Comparison of ENCODE assay signal across 8 mouse cellular contexts in the genomic region with DNA sequence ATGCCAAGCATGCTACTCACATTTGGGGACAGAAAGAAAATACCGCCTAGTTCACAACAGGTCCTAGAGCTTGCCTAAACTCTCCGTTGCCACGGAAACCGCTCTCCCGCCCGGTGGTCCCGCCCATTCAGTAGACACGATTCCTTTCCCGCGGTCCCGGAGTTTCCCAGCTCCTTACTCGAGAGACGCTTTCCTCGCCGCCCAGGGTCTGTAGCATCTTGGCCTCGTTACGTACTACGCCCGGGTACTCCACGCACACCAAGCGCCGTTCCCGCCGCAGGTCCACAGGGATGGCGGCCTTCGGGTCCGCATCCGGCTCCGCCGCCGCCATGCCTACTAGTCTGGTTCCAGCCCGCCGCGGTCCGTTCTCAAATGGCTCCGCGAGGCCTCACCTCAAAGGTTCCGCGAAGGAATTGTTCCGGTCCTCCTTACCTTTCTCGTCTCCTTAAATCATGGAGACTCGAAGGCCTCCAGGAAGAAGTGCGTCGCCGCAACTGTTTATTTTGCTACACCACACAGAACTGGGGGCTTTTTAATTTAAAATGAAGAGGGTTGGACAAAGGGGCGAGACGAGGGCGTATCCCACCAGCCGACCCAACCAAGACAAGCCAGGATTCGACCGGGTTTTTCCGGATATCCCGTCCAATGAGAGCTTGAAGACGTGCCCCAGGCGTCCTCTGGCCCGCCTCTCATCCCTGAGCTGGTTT. TPM values are rescaled to one million over a fixed set of nuclear protein-coding genes. Genes with fewer than 3 reads are reported as not detected.
DNase-seq lines count a peak whose midpoint lies in the region; ATAC-seq and TF ChIP-seq lines count a peak whose summit lies in the region.

No protein-coding gene starts in this region.

- TF ChIP-seq POLR2A in testis, adult 2 months (IDR thresholded peaks at IDR 0.05; ENCODE audit: control insufficient read depth, low read depth, low read length), result peak; percentile 71

- peak overlapping the region; percentile 68 for H3K4me2 ChIP-seq in forebrain, embryonic 12.5 days
- H3K4me2 ChIP-seq in heart, postnatal 0 days (ENCODE audit: low read depth, low read length), result peak overlapping the region; percentile 84
- H3K4me2 ChIP-seq in liver, embryonic 16.5 days (ENCODE audit: low read depth, low read length), result peak overlapping the region; percentile 85
- peak overlapping the region; percentile 76 for H3K4me2 ChIP-seq in neural tube, embryonic 13.5 days

- peak; percentile 88 for DNase-seq in c-Kit-positive CD71-positive TER-119-positive erythroid progenitor cells, embryonic 14.5 days (ENCODE audit: low spot score)
- peak; percentile 89 for DNase-seq in heart, postnatal 0 days (ENCODE audit: low spot score)
- peak; percentile 93 to 94 for DNase-seq in kidney, postnatal 4 days

- peaks cover 2% of the 10 kb centered on the region; the same call in 1 of the 2 replicates for H3K27me3 ChIP-seq in E14TG2a.4 (ENCODE audit: insufficient read depth, low read length)
- peaks cover 10% of the 10 kb centered on the region; the same call in 1 of the 2 replicates for H3K27me3 ChIP-seq in forebrain, embryonic 12.5 days
- H3K27me3 ChIP-seq in heart, postnatal 0 days (ENCODE audit: control insufficient read depth, insufficient read depth, low read length), result no peaks in the 10 kb centered on the region
- H3K27me3 ChIP-seq in liver, embryonic 16.5 days (ENCODE audit: control insufficient read depth, insufficient read depth, low read depth, low read length), result no peaks in the 10 kb centered on the region
- H3K27me3 ChIP-seq in neural tube, embryonic 13.5 days, result 0 out of 2 replicates have a peak, but pooled peaks cover 2% of the 10 kb centered on the region
- H3K27me3 ChIP-seq in testis, adult 2 months (ENCODE audit: control insufficient read depth, insufficient read depth, low read length), result no peaks in the 10 kb centered on the region

- peak; percentile 93 for ATAC-seq in forebrain, embryonic 12.5 days (ENCODE audit: low FRiP score)
- peak; percentile 94 for ATAC-seq in heart, postnatal 0 days (ENCODE audit: insufficient read depth, low read depth)
- peak; percentile 87 for ATAC-seq in liver, embryonic 16.5 days (ENCODE audit: low read depth)
- ATAC-seq in neural tube, embryonic 13.5 days (ENCODE audit: low read depth), result peak; percentile 93

- peaks cover 37% of the 10 kb centered on the region for H3K36me3 ChIP-seq in E14TG2a.4 (ENCODE audit: insufficient read depth, low read length)
- peaks cover 22% of the 10 kb centered on the region for H3K36me3 ChIP-seq in forebrain, embryonic 12.5 days (replicated peaks)
- peaks cover 8% of the 10 kb centered on the region for H3K36me3 ChIP-seq in heart, postnatal 0 days (replicated peaks; ENCODE audit: control insufficient read depth, insufficient read depth, low read length)
- no peaks in the 10 kb centered on the region; the same call in 1 of the 2 replicates for H3K36me3 ChIP-seq in liver, embryonic 16.5 days (ENCODE audit: control insufficient read depth, insufficient read depth)
- peaks cover 28% of the 10 kb centered on the region for H3K36me3 ChIP-seq in neural tube, embryonic 13.5 days
- no peaks in the 10 kb centered on the region for H3K36me3 ChIP-seq in testis, adult 2 months (ENCODE audit: control insufficient read depth, insufficient read depth, low read length)

- peak overlapping the region; percentile 80 for H3K9ac ChIP-seq in forebrain, embryonic 12.5 days
- H3K9ac ChIP-seq in heart, postnatal 0 days (replicated peaks; ENCODE audit: low read depth, low read length), result peak overlapping the region; percentile 64
- peak overlapping the region; percentile 75 for H3K9ac ChIP-seq in liver, embryonic 16.5 days (ENCODE audit: low read depth, low read length)
- peak overlapping the region; percentile 76 for H3K9ac ChIP-seq in neural tube, embryonic 13.5 days

- H3K4me1 ChIP-seq in E14TG2a.4 (replicated peaks; ENCODE audit: low read depth, low read length), result peaks cover 26% of the 10 kb centered on the region
- peaks cover 19% of the 10 kb centered on the region for H3K4me1 ChIP-seq in forebrain, embryonic 12.5 days
- H3K4me1 ChIP-seq in heart, postnatal 0 days (ENCODE audit: control insufficient read depth, insufficient read depth), result peaks cover 5% of the 10 kb centered on the region; the same call in 1 of the 2 replicates
- peaks cover 14% of the 10 kb centered on the region for H3K4me1 ChIP-seq in liver, embryonic 16.5 days (ENCODE audit: control insufficient read depth, low read depth, low read length)
- H3K4me1 ChIP-seq in neural tube, embryonic 13.5 days (replicated peaks), result peaks cover 29% of the 10 kb centered on the region
- H3K4me1 ChIP-seq in testis, adult 2 months (ENCODE audit: control insufficient read depth, insufficient read depth, low read length), result no peaks in the 10 kb centered on the region; the same call in none of the 2 replicates

- peak overlapping the region; percentile 89 for H3K4me3 ChIP-seq in E14TG2a.4 (replicated peaks; ENCODE audit: low read length)
- H3K4me3 ChIP-seq in forebrain, embryonic 12.5 days (replicated peaks), result peak overlapping the region; percentile 72
- peak overlapping the region; percentile 68 for H3K4me3 ChIP-seq in heart, postnatal 0 days (ENCODE audit: low read depth, low read length)
- peak overlapping the region; percentile 92 for H3K4me3 ChIP-seq in liver, embryonic 16.5 days (ENCODE audit: low read depth, low read length)
- peak overlapping the region; percentile 75 for H3K4me3 ChIP-seq in neural tube, embryonic 13.5 days
- peak overlapping the region; percentile 100 for H3K4me3 ChIP-seq in testis, adult 2 months (ENCODE audit: control insufficient read depth, low read depth, low read length)

- no peak for TF ChIP-seq CTCF in E14TG2a.4 (conservative IDR thresholded peaks at IDR 0.05; ENCODE audit: low read length)
- no peak for TF ChIP-seq CTCF in heart, postnatal 0 days (IDR thresholded peaks at IDR 0.05; ENCODE audit: low read depth)
- TF ChIP-seq CTCF in testis, adult 2 months (IDR thresholded peaks at IDR 0.05; ENCODE audit: control insufficient read depth, insufficient read depth, insufficient replicate concordance, low read depth, low read length), result no peak

- WGBS in forebrain, embryonic 12.5 days, result under 1% methylated on average over 56 of the region's 56 CpGs
- WGBS in heart, postnatal 0 days, result under 1% methylated on average over 56 of the region's 56 CpGs
- under 1% methylated on average over 56 of the region's 56 CpGs for WGBS in liver, embryonic 16.5 days (ENCODE audit: insufficient replicate concordance)
- WGBS in neural tube, embryonic 13.5 days, result 0% methylated on average over 56 of the region's 56 CpGs

- H3K9me3 ChIP-seq in E14TG2a.4 (ENCODE audit: low read length), result no peaks in the 10 kb centered on the region
- no peaks in the 10 kb centered on the region for H3K9me3 ChIP-seq in forebrain, embryonic 12.5 days
- H3K9me3 ChIP-seq in heart, postnatal 0 days (replicated peaks; ENCODE audit: control insufficient read depth, low read length), result no peaks in the 10 kb centered on the region
- no peaks in the 10 kb centered on the region for H3K9me3 ChIP-seq in liver, embryonic 16.5 days (replicated peaks; ENCODE audit: control insufficient read depth, low read length)
- no peaks in the 10 kb centered on the region for H3K9me3 ChIP-seq in neural tube, embryonic 13.5 days

- H3K27ac ChIP-seq in forebrain, embryonic 12.5 days, result peak overlapping the region; percentile 89
- H3K27ac ChIP-seq in heart, postnatal 0 days (ENCODE audit: low read depth), result peak overlapping the region; percentile 86
- H3K27ac ChIP-seq in liver, embryonic 16.5 days (ENCODE audit: low read length), result peak overlapping the region; percentile 81
- peak overlapping the region; percentile 94 for H3K27ac ChIP-seq in neural tube, embryonic 13.5 days (replicated peaks)
- peak overlapping the region; percentile 97 for H3K27ac ChIP-seq in testis, adult 2 months (ENCODE audit: control insufficient read depth, insufficient read depth, low read depth, low read length)

- no peak for TF ChIP-seq EP300 in heart, postnatal 0 days (IDR thresholded peaks at IDR 0.05; ENCODE audit: low read depth)

RNA-seq across cellular contexts. Expression of a gene that starts 0.8 kb away (rescaled TPM):
- 46.9 and 50.9 TPM in 2 replicates for polyA plus RNA-seq in forebrain, embryonic 12.5 days (2016; fragmentation: Nextera tagmentation; extraction: Ambion mirVana)
- 14.0 and 14.3 TPM in 2 replicates for total RNA-seq in heart, postnatal 0 days (2014; rRNA removed; ENCODE audit: low replicate concordance)
- polyA plus RNA-seq in heart, postnatal 0 days (2015; fragmentation: Nextera tagmentation; extraction: Ambion mirVana), result 12.4 and 12.7 TPM in 2 replicates
- polyA plus RNA-seq in liver, embryonic 16.5 days (2015; fragmentation: Nextera tagmentation; extraction: Ambion mirVana), result 12.1 TPM in 2 replicates
- polyA plus RNA-seq in neural tube, embryonic 13.5 days (2015; fragmentation: Nextera tagmentation; extraction: Ambion mirVana), result 42.1 and 43.5 TPM in 2 replicates
- polyA plus RNA-seq in testis, adult 2 months (2012; rRNA removed), result 17.3 and 17.7 TPM in 2 replicates

RNA-seq across cellular contexts. Expression of a gene that starts 19.6 kb away (rescaled TPM):
- not detected in 2 replicates for polyA plus RNA-seq in forebrain, embryonic 12.5 days (2016; fragmentation: Nextera tagmentation; extraction: Ambion mirVana)
- not detected in 2 replicates for total RNA-seq in heart, postnatal 0 days (2014; rRNA removed; ENCODE audit: low replicate concordance)
- not detected in 2 replicates for polyA plus RNA-seq in heart, postnatal 0 days (2015; fragmentation: Nextera tagmentation; extraction: Ambion mirVana)
- 1.6 and 9.7 TPM in 2 replicates for polyA plus RNA-seq in liver, embryonic 16.5 days (2015; fragmentation: Nextera tagmentation; extraction: Ambion mirVana)
- not detected in 2 replicates for polyA plus RNA-seq in neural tube, embryonic 13.5 days (2015; fragmentation: Nextera tagmentation; extraction: Ambion mirVana)
- polyA plus RNA-seq in testis, adult 2 months (2012; rRNA removed), result 0.24 and 0.47 TPM in 2 replicates

RNA-seq across cellular contexts. Expression of a gene that starts 39.0 kb away (rescaled TPM):
- 0.77 and 2.0 TPM in 2 replicates for polyA plus RNA-seq in forebrain, embryonic 12.5 days (2016; fragmentation: Nextera tagmentation; extraction: Ambion mirVana)
- total RNA-seq in heart, postnatal 0 days (2014; rRNA removed; ENCODE audit: low replicate concordance), result not detected in 2 replicates
- 0.23 TPM in 1 of 2 replicates, not detected in the other for polyA plus RNA-seq in heart, postnatal 0 days (2015; fragmentation: Nextera tagmentation; extraction: Ambion mirVana)
- 88.7 and 89.4 TPM in 2 replicates for polyA plus RNA-seq in liver, embryonic 16.5 days (2015; fragmentation: Nextera tagmentation; extraction: Ambion mirVana)
- 0.17 and 0.45 TPM in 2 replicates for polyA plus RNA-seq in neural tube, embryonic 13.5 days (2015; fragmentation: Nextera tagmentation; extraction: Ambion mirVana)
- polyA plus RNA-seq in testis, adult 2 months (2012; rRNA removed), result 1.0 and 1.3 TPM in 2 replicates

RNA-seq across cellular contexts. Expression of a gene that starts 58.2 kb away (rescaled TPM):
- polyA plus RNA-seq in forebrain, embryonic 12.5 days (2016; fragmentation: Nextera tagmentation; extraction: Ambion mirVana), result 27.7 and 31.7 TPM in 2 replicates
- 12.8 and 14.6 TPM in 2 replicates for total RNA-seq in heart, postnatal 0 days (2014; rRNA removed; ENCODE audit: low replicate concordance)
- 7.2 and 7.7 TPM in 2 replicates for polyA plus RNA-seq in heart, postnatal 0 days (2015; fragmentation: Nextera tagmentation; extraction: Ambion mirVana)
- 9.6 and 9.8 TPM in 2 replicates for polyA plus RNA-seq in liver, embryonic 16.5 days (2015; fragmentation: Nextera tagmentation; extraction: Ambion mirVana)
- polyA plus RNA-seq in neural tube, embryonic 13.5 days (2015; fragmentation: Nextera tagmentation; extraction: Ambion mirVana), result 30.2 and 36.8 TPM in 2 replicates
- 20.3 and 21.6 TPM in 2 replicates for polyA plus RNA-seq in testis, adult 2 months (2012; rRNA removed)

Comparison
In these comparisons a context has a peak if more than half of its experiments do, and no peak if none do; other contexts are left out.
1. Peak in every context shown above with its lines: DNase-seq, ATAC-seq, H3K4me3 ChIP-seq and H3K27ac ChIP-seq.
2. RNA of a gene that starts 39.0 kb away (polyA plus RNA-seq): 88.7 to 89.4 TPM in liver, embryonic 16.5 days; 0.77 to 2.0 TPM in forebrain, embryonic 12.5 days, 1.0 to 1.3 TPM in testis, adult 2 months, 0.17 to 0.45 TPM in neural tube, embryonic 13.5 days and 0.23 TPM in heart, postnatal 0 days; every median in the first group is over 10 times any median in the second.